Mouse (Mus musculus): ENCODE results near the gene Olfr887. TPM values are rescaled to one million over a fixed set of nuclear protein-coding genes. Genes with fewer than 3 reads are reported as not detected.

Olfr887 gene
- polyA plus RNA-seq (2015; fragmentation: Nextera tagmentation; extraction: Ambion mirVana): not detected in 2 replicates

DNA sequence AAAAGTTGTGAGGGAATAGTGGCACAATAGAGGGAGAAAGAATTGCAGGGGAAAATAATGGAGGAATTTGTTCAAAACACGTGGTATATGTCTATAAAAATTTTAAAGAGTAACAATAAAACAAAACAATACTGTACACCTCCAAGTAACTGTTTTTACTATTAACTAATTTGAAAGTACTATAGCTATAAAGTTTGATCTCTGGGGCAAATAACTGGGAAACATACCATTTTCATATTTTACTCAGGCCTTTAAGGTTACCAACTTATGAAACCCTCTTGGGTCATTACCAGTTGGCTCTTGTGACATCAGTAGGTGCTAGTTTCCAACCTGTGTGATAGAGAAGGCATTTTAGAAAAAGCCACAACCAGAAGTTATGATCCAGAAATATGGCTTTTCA is at the start of gene Olfr887:
TSS of gene Olfr887 (plus strand) at position 301 of the 400 bp plus-strand sequence.
- Histone ChIP-seq H3K9me3 (ENCODE audit: control insufficient read depth, low read length) (no peaks in the 10 kb centered on the region), H3K4me2 (ENCODE audit: low read length) (no peak within 1 kb of the TSS), H3K27me3 (replicated peaks; ENCODE audit: control insufficient read depth, insufficient read depth, low read length) (no peaks in the 10 kb centered on the region), H3K4me3 (replicated peaks; ENCODE audit: low read length) (no peak within 1 kb of the TSS), H3K4me1 (replicated peaks; ENCODE audit: control insufficient read depth, insufficient read depth, low read length) (no peaks in the 10 kb centered on the region), H3K9ac (replicated peaks; ENCODE audit: low read depth, low read length) (no peak within 1 kb of the TSS), H3K27ac (ENCODE audit: low read length) (no peak within 1 kb of the TSS), H3K36me3 (ENCODE audit: control insufficient read depth, insufficient read depth) (no peaks in the 10 kb centered on the region)
- 85% methylated on average over 1 of the region's 1 CpGs for WGBS
- no peak for ATAC-seq

DNA sequence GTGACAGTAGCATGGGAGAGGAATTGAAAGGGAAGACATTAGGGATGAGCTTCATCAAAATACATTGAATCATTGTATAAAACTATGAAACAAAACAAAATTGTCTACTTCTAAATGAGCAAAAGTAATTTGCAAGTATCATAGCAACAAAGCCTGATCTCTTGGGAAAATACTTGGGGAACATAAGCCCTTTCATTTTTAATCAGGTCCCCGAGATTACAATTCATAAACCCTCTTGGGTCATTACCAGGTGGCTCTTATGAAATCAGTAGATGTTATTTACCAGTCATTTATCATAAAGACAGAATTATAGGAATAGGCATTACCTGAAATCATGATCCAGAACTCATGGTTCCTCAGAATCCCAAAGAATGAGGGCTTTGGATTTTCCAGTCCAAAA is 37.6 kb upstream of the Olfr887 start, which contains the start of gene Olfr884:
TSS of gene Olfr884 (plus strand) at position 301 of the 400 bp plus-strand sequence.
- 84% methylated on average over 1 of the region's 1 CpGs for WGBS

DNA sequence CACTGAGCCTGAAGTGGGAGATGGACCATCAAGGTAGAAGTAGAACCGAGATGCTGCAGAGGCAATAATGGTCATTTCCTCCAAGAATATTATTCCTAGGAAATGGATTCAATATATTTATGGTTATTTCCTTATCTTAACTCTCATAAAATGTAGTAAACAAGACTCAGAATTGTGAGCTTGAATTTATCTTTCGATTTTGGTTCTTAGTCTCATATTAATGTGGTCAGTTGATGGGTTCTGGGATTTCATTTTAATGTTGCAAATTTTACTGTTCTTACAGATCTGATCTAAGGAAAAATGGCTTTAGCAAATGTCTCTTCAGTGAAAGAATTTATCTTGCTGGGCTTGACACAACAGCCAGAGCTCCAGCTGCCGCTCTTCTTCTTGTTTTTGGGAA is 22.9 kb upstream of the Olfr887 start, which contains the start of gene Olfr885:
TSS of gene Olfr885 (plus strand) at position 301 of the 400 bp plus-strand sequence.
- ATAC-seq: no peak
- H3K9me3 ChIP-seq (ENCODE audit: control insufficient read depth, low read length): no peaks in the 10 kb centered on the region
- WGBS: 92% methylated on average over 3 of the region's 3 CpGs

More for the DNA sequence above, 37.6 kb upstream of the Olfr887 start, which contains the start of gene Olfr884:
- ATAC-seq: no peak
- H3K36me3 ChIP-seq (ENCODE audit: control insufficient read depth, insufficient read depth): no peaks in the 10 kb centered on the region
- no peak within 1 kb of the TSS for H3K9ac ChIP-seq (replicated peaks; ENCODE audit: low read depth, low read length)
- no peak within 1 kb of the TSS for H3K4me2 ChIP-seq (ENCODE audit: low read length)
- no peaks in the 10 kb centered on the region for H3K27me3 ChIP-seq (replicated peaks; ENCODE audit: control insufficient read depth, insufficient read depth, low read length)
- H3K9me3 ChIP-seq (ENCODE audit: control insufficient read depth, low read length): no peaks in the 10 kb centered on the region
- no peaks in the 10 kb centered on the region for H3K4me1 ChIP-seq (replicated peaks; ENCODE audit: control insufficient read depth, insufficient read depth, low read length)
- H3K27ac ChIP-seq (ENCODE audit: low read length): no peak within 1 kb of the TSS
- H3K4me3 ChIP-seq (replicated peaks; ENCODE audit: low read length): no peak within 1 kb of the TSS

DNA sequence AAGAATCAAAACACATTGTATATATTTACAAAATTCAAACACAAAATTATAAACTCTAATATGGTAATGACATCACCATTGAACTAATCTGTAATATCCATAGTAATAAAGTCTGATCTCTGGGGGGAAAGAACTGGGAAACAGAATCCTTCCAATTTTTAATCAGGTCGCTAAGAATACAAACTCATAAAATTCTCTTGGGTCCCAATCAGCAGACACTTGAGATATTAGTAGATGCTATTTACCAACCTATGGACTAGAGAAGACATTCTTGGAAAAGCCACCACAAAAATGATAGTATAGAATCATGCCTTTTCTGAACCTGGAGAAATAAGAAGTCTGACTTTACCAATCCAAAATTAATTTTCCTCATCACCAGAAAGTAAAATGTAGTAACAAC is 24.0 kb downstream of the Olfr887 start, which contains the start of gene Olfr888:
TSS of gene Olfr888 (plus strand) at position 301 of the 400 bp plus-strand sequence.
- Histone ChIP-seq H3K4me2 (ENCODE audit: low read length) (no peak within 1 kb of the TSS), H3K4me3 (replicated peaks; ENCODE audit: low read length) (no peak within 1 kb of the TSS), H3K36me3 (ENCODE audit: control insufficient read depth, insufficient read depth) (no peaks in the 10 kb centered on the region), H3K27me3 (replicated peaks; ENCODE audit: control insufficient read depth, insufficient read depth, low read length) (no peaks in the 10 kb centered on the region), H3K9me3 (ENCODE audit: control insufficient read depth, low read length) (no peaks in the 10 kb centered on the region), H3K27ac (ENCODE audit: low read length) (no peak within 1 kb of the TSS), H3K9ac (replicated peaks; ENCODE audit: low read depth, low read length) (no peak within 1 kb of the TSS), H3K4me1 (replicated peaks; ENCODE audit: control insufficient read depth, insufficient read depth, low read length) (no peaks in the 10 kb centered on the region)
- WGBS: 79% methylated on average over 1 of the region's 1 CpGs
- no peak for ATAC-seq

More for the DNA sequence above, 22.9 kb upstream of the Olfr887 start, which contains the start of gene Olfr885:
- H3K4me3 ChIP-seq (replicated peaks; ENCODE audit: low read length): no peak within 1 kb of the TSS
- no peaks in the 10 kb centered on the region for H3K4me1 ChIP-seq (replicated peaks; ENCODE audit: control insufficient read depth, insufficient read depth, low read length)
- H3K9ac ChIP-seq (replicated peaks; ENCODE audit: low read depth, low read length): no peak within 1 kb of the TSS
- no peak within 1 kb of the TSS for H3K4me2 ChIP-seq (ENCODE audit: low read length)
- H3K27me3 ChIP-seq (replicated peaks; ENCODE audit: control insufficient read depth, insufficient read depth, low read length): no peaks in the 10 kb centered on the region
- no peaks in the 10 kb centered on the region for H3K36me3 ChIP-seq (ENCODE audit: control insufficient read depth, insufficient read depth)
- no peak within 1 kb of the TSS for H3K27ac ChIP-seq (ENCODE audit: low read length)

- H3K9ac ChIP-seq (replicated peaks; ENCODE audit: low read depth, low read length): no peak within 1 kb of the TSS
- H3K36me3 ChIP-seq (ENCODE audit: control insufficient read depth, insufficient read depth): no peaks in the 10 kb centered on the region
- no peak for ATAC-seq
- H3K27me3 ChIP-seq (replicated peaks; ENCODE audit: control insufficient read depth, insufficient read depth, low read length): no peaks in the 10 kb centered on the region
- H3K4me2 ChIP-seq (ENCODE audit: low read length): no peak within 1 kb of the TSS
- no peaks in the 10 kb centered on the region for H3K9me3 ChIP-seq (ENCODE audit: control insufficient read depth, low read length)
- no peaks in the 10 kb centered on the region for H3K4me1 ChIP-seq (replicated peaks; ENCODE audit: control insufficient read depth, insufficient read depth, low read length)
- H3K27ac ChIP-seq (ENCODE audit: low read length): no peak within 1 kb of the TSS
- no peak within 1 kb of the TSS for H3K4me3 ChIP-seq (replicated peaks; ENCODE audit: low read length)
Observed at GRCm38 (mm10) chr9:38114898-38115297, 31.0 kb downstream of the Olfr887 start, which contains the start of gene Olfr889. TSS of gene Olfr889 (plus strand) at chr9:38115198.

Other genes starting within 250 kb of the Olfr887 start
- not detected in 2 replicates for gene Olfr877, start 229.8 kb upstream of the Olfr887 start, polyA plus RNA-seq (2015; fragmentation: Nextera tagmentation; extraction: Ambion mirVana)
- not detected in 2 replicates for gene Olfr145, start 187.3 kb upstream of the Olfr887 start, polyA plus RNA-seq (2015; fragmentation: Nextera tagmentation; extraction: Ambion mirVana)
- not detected in 2 replicates for gene Olfr878, start 166.2 kb upstream of the Olfr887 start, polyA plus RNA-seq (2015; fragmentation: Nextera tagmentation; extraction: Ambion mirVana)
- not detected in 2 replicates for gene Olfr881, start 92.2 kb upstream of the Olfr887 start, polyA plus RNA-seq (2015; fragmentation: Nextera tagmentation; extraction: Ambion mirVana)
- gene Olfr883, start 58.3 kb upstream of the Olfr887 start, polyA plus RNA-seq (2015; fragmentation: Nextera tagmentation; extraction: Ambion mirVana): not detected in 2 replicates
- gene Olfr884, start 37.5 kb upstream of the Olfr887 start, polyA plus RNA-seq (2015; fragmentation: Nextera tagmentation; extraction: Ambion mirVana): not detected in 2 replicates
- not detected in 2 replicates for gene Olfr885, start 22.8 kb upstream of the Olfr887 start, polyA plus RNA-seq (2015; fragmentation: Nextera tagmentation; extraction: Ambion mirVana)
- not detected in 2 replicates for gene Olfr888, start 24.1 kb downstream of the Olfr887 start, polyA plus RNA-seq (2015; fragmentation: Nextera tagmentation; extraction: Ambion mirVana)
- gene Olfr889, start 31.1 kb downstream of the Olfr887 start, polyA plus RNA-seq (2015; fragmentation: Nextera tagmentation; extraction: Ambion mirVana): 0.05 TPM in 1 of 2 replicates, not detected in the other
- not detected in 2 replicates for gene Olfr890, start 58.4 kb downstream of the Olfr887 start, polyA plus RNA-seq (2015; fragmentation: Nextera tagmentation; extraction: Ambion mirVana)
- not detected in 2 replicates for gene Olfr891, start 96.7 kb downstream of the Olfr887 start, polyA plus RNA-seq (2015; fragmentation: Nextera tagmentation; extraction: Ambion mirVana)
- not detected in 2 replicates for gene Olfr893, start 124.3 kb downstream of the Olfr887 start, polyA plus RNA-seq (2015; fragmentation: Nextera tagmentation; extraction: Ambion mirVana)
- not detected in 2 replicates for gene Olfr894, start 134.0 kb downstream of the Olfr887 start, polyA plus RNA-seq (2015; fragmentation: Nextera tagmentation; extraction: Ambion mirVana)
- gene Olfr143, start 168.7 kb downstream of the Olfr887 start, polyA plus RNA-seq (2015; fragmentation: Nextera tagmentation; extraction: Ambion mirVana): not detected in 2 replicates
- gene Olfr895, start 183.8 kb downstream of the Olfr887 start, polyA plus RNA-seq (2015; fragmentation: Nextera tagmentation; extraction: Ambion mirVana): not detected in 2 replicates
- not detected in 2 replicates for gene Olfr896-ps1, start 207.0 kb downstream of the Olfr887 start, polyA plus RNA-seq (2015; fragmentation: Nextera tagmentation; extraction: Ambion mirVana)
- not detected in 2 replicates for gene Olfr25, start 245.0 kb downstream of the Olfr887 start, polyA plus RNA-seq (2015; fragmentation: Nextera tagmentation; extraction: Ambion mirVana)